Mouse (Mus musculus) midbrain, embryonic 12.5 days (tissue): Measurements from ENCODE around the gene Sema3a. TPM values are rescaled to one million over a fixed set of nuclear protein-coding genes. Genes with fewer than 3 reads are reported as not detected.

Experiments
- ATAC-seq: fragments of 200-750 bp; cut with Nextera tagmentation; 2 replicates; pipeline ENCODE4 v1.8.0; 2017; ENCODE audit warnings: low read depth, moderate TSS enrichment, moderate library complexity; ENCODE audit not compliant: low FRiP score
- H3K27ac ChIP-seq: fragments of 300-500 bp; sonication (generic); replicated peaks from 2 replicates; pipeline ENCODE4 v1.5.1; 2016; ENCODE audit warnings: mild to moderate bottlenecking
- H3K27me3 ChIP-seq: fragments of 300-500 bp; sonication (generic); 2 replicates; pipeline ENCODE4 v1.6.1; 2016; ENCODE audit warnings: mild to moderate bottlenecking
- H3K36me3 ChIP-seq: fragments of 300-500 bp; sonication (generic); 2 replicates; pipeline ENCODE4 v1.6.1; 2016
- H3K4me1 ChIP-seq: fragments of 300-500 bp; sonication (generic); 2 replicates; pipeline ENCODE4 v1.6.1; 2016
- H3K4me2 ChIP-seq: fragments of 300-500 bp; sonication (generic); replicated peaks from 2 replicates; pipeline ENCODE4 v1.6.1; 2016; ENCODE audit warnings: mild to moderate bottlenecking, moderate library complexity
- H3K4me3 ChIP-seq: fragments of 300-500 bp; sonication (generic); 2 replicates; pipeline ENCODE4 v1.5.1; 2016; ENCODE audit warnings: mild to moderate bottlenecking
- H3K9ac ChIP-seq: fragments of 300-500 bp; sonication (generic); replicated peaks from 2 replicates; pipeline ENCODE4 v1.6.1; 2016; ENCODE audit warnings: mild to moderate bottlenecking, moderate library complexity
- H3K9me3 ChIP-seq: fragments of 300-500 bp; sonication (generic); 2 replicates; pipeline ENCODE4 v1.6.1; 2016; ENCODE audit warnings: mild to moderate bottlenecking
- WGBS: fragments of 180-500 bp; shearing (Covaris S2); methylation state at CpG from one replicate; pipeline ENCODE4 v1.1.7; 2016; 5-methylcytosine and 5-hydroxymethylcytosine counted together
- polyA plus RNA-seq: library from polyadenylated mRNA; unstranded; fragments of >200 nt; fragmentation: Nextera tagmentation; extraction: Ambion mirVana; gene quantifications from 2 replicates; pipeline ENCODE4 v1.2.1, GENCODE M21; 2016

The Sema3a gene
- polyA plus RNA-seq, 1 experiment from 2014 or later, result 11.5 TPM

DNA sequence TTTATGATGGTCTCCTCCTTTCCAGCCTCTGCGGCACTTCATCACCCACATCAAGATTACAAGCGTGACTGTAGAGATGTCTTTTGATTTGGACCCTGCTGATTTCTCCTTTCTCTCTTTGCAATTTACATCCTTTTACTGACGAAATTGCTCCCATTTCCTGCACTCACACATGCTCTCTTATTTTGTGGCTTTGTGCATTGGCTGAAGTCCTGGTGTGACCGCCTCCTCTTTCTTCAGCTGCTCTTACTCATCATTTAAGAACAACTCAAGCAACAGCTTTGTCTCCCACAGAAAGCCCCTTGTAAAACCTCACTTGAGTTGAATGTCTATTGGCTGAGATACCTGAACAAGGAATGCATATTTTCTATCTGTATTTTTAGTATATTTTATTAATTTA lies 259.5 kb downstream of the Sema3a start:
- peaks cover 15% of the 10 kb centered on the region for H3K27me3 ChIP-seq
- no peaks in the 10 kb centered on the region for H3K9me3 ChIP-seq
- H3K36me3 ChIP-seq, result no peaks in the 10 kb centered on the region
- ATAC-seq, result no peak
- H3K4me2 ChIP-seq, result no peak overlapping the region
- H3K4me3 ChIP-seq, result no peak overlapping the region
- 67% methylated on average over 4 of the region's 4 CpGs for WGBS
- H3K4me1 ChIP-seq, result no peaks in the 10 kb centered on the region
- no peak overlapping the region for H3K27ac ChIP-seq
- no peak overlapping the region for H3K9ac ChIP-seq

DNA sequence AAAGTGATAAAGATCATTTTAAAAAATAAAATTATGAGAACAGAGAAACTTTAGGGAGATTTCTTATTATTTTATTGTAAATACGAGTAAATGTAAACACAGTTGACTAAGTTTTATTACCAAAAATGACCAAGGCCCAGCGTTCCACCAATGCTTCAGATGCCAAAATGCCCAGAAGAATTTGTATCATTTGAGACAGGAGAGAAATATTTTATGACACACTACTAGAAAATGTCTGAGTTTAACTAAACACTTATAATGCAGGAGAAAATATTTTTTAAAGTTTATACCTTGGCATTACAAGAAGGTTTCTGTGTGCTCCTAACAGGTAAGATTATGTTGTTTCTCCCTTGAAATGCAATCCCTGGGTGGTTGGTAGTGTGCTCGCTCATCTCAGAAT lies 261.4 kb downstream of the Sema3a start:
- no peak overlapping the region for H3K4me2 ChIP-seq
- no peak for ATAC-seq
- H3K27me3 ChIP-seq, result peaks cover 29% of the 10 kb centered on the region
- H3K9me3 ChIP-seq, result no peaks in the 10 kb centered on the region
- no peak overlapping the region for H3K9ac ChIP-seq
- no peaks in the 10 kb centered on the region for H3K4me1 ChIP-seq
- H3K27ac ChIP-seq, result no peak overlapping the region
- no peaks in the 10 kb centered on the region for H3K36me3 ChIP-seq
- no peak overlapping the region for H3K4me3 ChIP-seq
- WGBS, result 89% methylated on average over 3 of the region's 3 CpGs

- Histone ChIP-seq H3K9ac (no peak overlapping the region), H3K36me3 (no peaks in the 10 kb centered on the region), H3K27me3 (peaks cover 36% of the 10 kb centered on the region), H3K4me3 (no peak overlapping the region), H3K9me3 (no peaks in the 10 kb centered on the region), H3K4me1 (no peaks in the 10 kb centered on the region), H3K27ac (no peak overlapping the region), H3K4me2 (no peak overlapping the region)
- WGBS, result 83% methylated on average over 3 of the region's 3 CpGs
- no peak for ATAC-seq
These were observed 262.5 kb downstream of the Sema3a start for GRCm38 (mm10) chr5:13387679-13388078.

- Histone ChIP-seq H3K4me2 (no peak overlapping the region), H3K27me3 (peaks cover 47% of the 10 kb centered on the region), H3K9me3 (no peaks in the 10 kb centered on the region), H3K4me1 (peaks cover 3% of the 10 kb centered on the region; the same call in 1 of the 2 replicates), H3K36me3 (no peaks in the 10 kb centered on the region), H3K4me3 (no peak overlapping the region), H3K27ac (no peak overlapping the region), H3K9ac (no peak overlapping the region)
- ATAC-seq, result no peak
- 86% methylated on average over 3 of the region's 3 CpGs for WGBS
These were observed 264.8 kb downstream of the Sema3a start for GRCm38 (mm10) chr5:13389995-13390394.

DNA sequence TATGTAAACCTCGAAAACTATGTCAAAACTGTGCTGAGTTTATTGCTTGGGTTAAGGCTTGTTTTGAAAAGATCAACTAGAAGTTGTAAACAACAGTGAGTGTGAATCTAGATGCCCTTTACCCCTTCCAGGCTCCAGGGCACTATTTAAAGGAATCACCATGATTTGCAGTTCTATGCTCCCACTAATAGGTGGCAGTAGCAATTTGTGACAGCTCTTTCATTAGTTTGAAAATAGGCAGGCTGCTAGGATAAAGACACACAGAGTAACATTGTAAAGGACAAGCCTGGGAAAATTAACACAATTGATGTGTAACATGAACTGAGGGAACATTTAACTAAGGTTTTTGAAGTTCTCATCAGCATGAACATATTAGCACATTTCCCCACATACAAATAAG lies 280.2 kb downstream of the Sema3a start:
- Histone ChIP-seq H3K9me3 (no peaks in the 10 kb centered on the region), H3K4me2 (no peak overlapping the region), H3K4me3 (no peak overlapping the region), H3K9ac (no peak overlapping the region), H3K36me3 (no peaks in the 10 kb centered on the region), H3K4me1 (no peaks in the 10 kb centered on the region), H3K27ac (no peak overlapping the region), H3K27me3 (peaks cover 26% of the 10 kb centered on the region)
- peak; percentile 63; the same call in 1 of the 2 replicates for ATAC-seq
- 14% methylated on average over 1 of the region's 1 CpGs for WGBS

GRCm38 (mm10) chr5:13406131-13406530 lies 280.9 kb downstream of the Sema3a start:
- 91% methylated on average over 2 of the region's 2 CpGs for WGBS
- Histone ChIP-seq H3K4me3 (no peak overlapping the region), H3K9ac (no peak overlapping the region), H3K27ac (no peak overlapping the region), H3K27me3 (peaks cover 22% of the 10 kb centered on the region), H3K4me1 (no peaks in the 10 kb centered on the region), H3K36me3 (no peaks in the 10 kb centered on the region), H3K4me2 (no peak overlapping the region), H3K9me3 (no peaks in the 10 kb centered on the region)
- ATAC-seq, result no peak

DNA sequence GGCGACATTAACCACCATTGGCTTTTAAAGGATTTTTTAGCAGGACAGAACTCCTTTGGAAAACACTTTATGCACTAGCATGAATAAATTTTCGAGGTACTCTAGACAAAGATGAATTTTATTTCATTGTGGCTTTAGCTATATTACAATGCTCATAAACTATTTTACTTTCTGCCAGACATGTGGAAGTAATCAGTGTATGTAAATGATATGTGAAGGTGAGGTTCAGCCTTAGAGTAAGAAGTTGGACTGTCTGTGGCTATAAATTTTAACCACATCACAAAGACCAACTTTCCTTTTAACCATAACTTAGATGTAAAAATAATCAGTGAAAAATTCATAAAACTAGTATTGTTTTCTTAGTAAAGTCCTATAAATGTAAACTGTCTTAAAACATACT lies 286.7 kb downstream of the Sema3a start:
- no peak overlapping the region for H3K9ac ChIP-seq
- no peak for ATAC-seq
- H3K4me2 ChIP-seq, result no peak overlapping the region
- H3K4me1 ChIP-seq, result peaks cover under 1% of the 10 kb centered on the region; the same call in 1 of the 2 replicates
- H3K27me3 ChIP-seq, result peaks cover 6% of the 10 kb centered on the region
- H3K27ac ChIP-seq, result no peak overlapping the region
- no peaks in the 10 kb centered on the region for H3K9me3 ChIP-seq
- no peaks in the 10 kb centered on the region for H3K36me3 ChIP-seq
- H3K4me3 ChIP-seq, result no peak overlapping the region
- 83% methylated on average over 2 of the region's 2 CpGs for WGBS

GRCm38 (mm10) chr5:13413915-13414525 lies 288.8 kb downstream of the Sema3a start:
- H3K27me3 ChIP-seq, result no peaks in the 10 kb centered on the region
- ATAC-seq, result no peak
- WGBS, result 56% methylated on average over 2 of the region's 2 CpGs

GRCm38 (mm10) chr5:13416960-13417710 lies 291.9 kb downstream of the Sema3a start:
- Histone ChIP-seq H3K9ac (no peak overlapping the region), H3K4me1 (peaks cover 5% of the 10 kb centered on the region; the same call in 1 of the 2 replicates), H3K9me3 (no peaks in the 10 kb centered on the region), H3K36me3 (no peaks in the 10 kb centered on the region), H3K4me3 (no peak overlapping the region), H3K27me3 (no peaks in the 10 kb centered on the region; the same call in 1 of the 2 replicates), H3K27ac (no peak overlapping the region), H3K4me2 (no peak overlapping the region)
- WGBS, result 16% methylated on average over 3 of the region's 3 CpGs
- no peak for ATAC-seq

More at GRCm38 (mm10) chr5:13413915-13414525, 288.8 kb downstream of the Sema3a start:
- H3K4me1 ChIP-seq, result peaks cover 5% of the 10 kb centered on the region; the same call in 1 of the 2 replicates
- H3K27ac ChIP-seq, result no peak overlapping the region
- no peak overlapping the region for H3K4me2 ChIP-seq
- H3K36me3 ChIP-seq, result no peaks in the 10 kb centered on the region
- H3K4me3 ChIP-seq, result no peak overlapping the region
- H3K9me3 ChIP-seq, result no peaks in the 10 kb centered on the region
- no peak overlapping the region for H3K9ac ChIP-seq

DNA sequence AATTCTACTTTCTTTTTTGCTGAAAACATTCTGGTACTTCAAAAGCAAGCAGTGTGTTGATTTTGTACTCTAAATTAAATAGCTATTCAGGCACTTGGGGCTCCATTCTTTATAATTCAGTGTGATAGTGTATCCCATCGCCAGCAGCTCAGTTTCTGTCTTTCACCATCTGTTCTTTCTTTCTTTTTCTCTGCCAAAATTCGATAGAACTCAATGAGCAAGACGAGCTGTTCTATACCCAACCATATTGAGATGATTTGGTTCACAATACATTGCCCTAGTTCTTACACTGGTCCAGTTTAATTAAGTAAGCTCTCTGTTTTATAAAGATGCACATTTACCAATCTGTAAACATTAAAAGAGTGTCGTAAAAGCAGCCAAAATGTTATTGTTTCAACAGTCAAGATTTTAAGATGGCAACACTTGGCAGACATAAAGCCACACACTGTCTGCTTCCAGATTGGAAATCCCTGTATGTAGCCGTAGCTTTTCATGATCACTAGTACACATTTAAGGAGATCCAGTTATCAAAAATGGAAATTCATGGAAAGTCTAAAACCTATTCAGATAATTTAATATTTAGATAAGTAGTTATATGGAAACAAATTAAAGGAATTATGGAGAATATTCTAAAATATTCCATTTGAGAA lies 296.2 kb downstream of the Sema3a start:
- peaks cover 5% of the 10 kb centered on the region; the same call in 1 of the 2 replicates for H3K4me1 ChIP-seq
- whole genome bisulfite sequencing, result 73% methylated on average over 5 of the region's 5 CpGs
- no peak overlapping the region for H3K4me3 ChIP-seq
- no peak overlapping the region for H3K4me2 ChIP-seq
- ATAC-seq, result no peak
- H3K9me3 ChIP-seq, result no peaks in the 10 kb centered on the region
- no peak overlapping the region for H3K27ac ChIP-seq
- no peaks in the 10 kb centered on the region; the same call in 1 of the 2 replicates for H3K27me3 ChIP-seq
- H3K36me3 ChIP-seq, result no peaks in the 10 kb centered on the region
- no peak overlapping the region for H3K9ac ChIP-seq

DNA sequence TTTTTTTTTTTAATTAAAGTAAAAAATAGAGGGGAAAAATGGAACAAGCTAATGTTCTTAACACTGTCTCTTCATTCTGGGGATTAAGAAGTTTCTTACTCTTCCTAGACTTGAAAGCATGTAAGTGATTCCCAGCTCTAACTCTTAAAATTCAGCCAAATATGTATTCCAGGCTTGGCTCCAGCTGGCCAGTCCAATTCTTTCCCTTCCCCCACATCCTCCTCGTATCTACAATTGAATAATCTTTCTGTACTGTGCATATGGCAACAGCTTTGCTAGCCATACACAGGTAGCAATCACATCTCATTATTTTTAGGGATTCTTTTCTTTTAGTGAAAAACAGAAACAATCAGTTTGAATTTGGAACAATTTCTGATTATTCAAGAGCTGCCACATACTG lies 303.5 kb downstream of the Sema3a start:
- ATAC-seq, result no peak
- 70% methylated on average over 1 of the region's 1 CpGs for WGBS
- Histone ChIP-seq H3K4me3 (no peak overlapping the region), H3K27me3 (no peaks in the 10 kb centered on the region), H3K4me2 (no peak overlapping the region), H3K4me1 (no peaks in the 10 kb centered on the region), H3K36me3 (no peaks in the 10 kb centered on the region), H3K9me3 (no peaks in the 10 kb centered on the region), H3K9ac (no peak overlapping the region), H3K27ac (no peak overlapping the region)

- 88% methylated on average over 2 of the region's 2 CpGs for WGBS
- H3K36me3 ChIP-seq, result no peaks in the 10 kb centered on the region
- no peak overlapping the region for H3K4me2 ChIP-seq
- no peaks in the 10 kb centered on the region for H3K9me3 ChIP-seq
- H3K4me1 ChIP-seq, result no peaks in the 10 kb centered on the region
- no peak for ATAC-seq
- no peak overlapping the region for H3K27ac ChIP-seq
- no peak overlapping the region for H3K9ac ChIP-seq
- H3K27me3 ChIP-seq, result no peaks in the 10 kb centered on the region
- H3K4me3 ChIP-seq, result no peak overlapping the region
These were observed 306.6 kb downstream of the Sema3a start for GRCm38 (mm10) chr5:13431827-13432226.
